Mouse (Mus musculus): Measurements from ENCODE around the gene Inka2.

Inka2 gene

GRCm38 (mm10) chr3:105721681-105722201 is 17.3 kb downstream of the Inka2 start:
- no peak for DNase-seq (ENCODE audit: extremely low spot score, low spot score)

DNA sequence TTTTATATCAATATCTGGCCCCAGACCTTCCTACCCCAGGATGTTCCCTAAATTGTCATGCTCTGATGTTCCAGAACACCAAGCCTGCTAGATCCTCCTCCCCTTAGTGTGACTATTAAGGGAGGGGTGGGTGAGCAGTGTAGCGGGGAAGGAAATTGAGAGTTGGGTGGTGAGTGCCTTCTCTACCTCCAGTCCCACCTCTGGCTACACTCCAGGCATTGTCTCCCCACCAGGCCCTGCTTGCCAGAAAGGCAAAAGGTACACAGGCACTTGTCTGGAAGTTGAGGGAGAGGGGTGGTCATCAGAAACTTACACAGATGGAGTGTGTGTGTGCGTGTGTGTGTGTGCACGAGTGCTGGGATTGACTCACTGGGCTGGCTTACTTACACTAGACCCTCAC is 18.1 kb downstream of the Inka2 start:
- no peak for DNase-seq (ENCODE audit: extremely low spot score, low spot score)

DNA sequence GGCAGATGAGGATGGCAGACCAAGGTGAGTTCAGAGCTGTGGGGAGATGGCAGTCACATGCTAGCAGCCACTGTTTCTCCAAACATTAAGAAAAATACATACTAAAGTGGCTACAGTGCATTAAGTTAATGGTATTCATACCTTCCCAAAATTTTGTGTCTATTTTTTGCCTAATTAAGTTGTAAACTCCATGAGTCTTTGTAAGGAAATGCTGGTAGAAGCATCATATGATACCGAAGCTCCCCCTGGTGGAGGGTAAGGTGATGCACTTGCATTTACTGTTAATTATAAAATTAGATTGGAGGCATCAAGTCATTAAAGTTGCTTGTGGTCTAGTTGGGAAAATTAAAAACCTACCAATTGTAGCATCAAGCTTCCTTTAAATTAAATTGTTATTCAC is 21.6 kb downstream of the Inka2 start:
- no peak for DNase-seq (ENCODE audit: extremely low spot score, low spot score)

- no peak for DNase-seq (ENCODE audit: extremely low spot score, low spot score)
These were observed 28.0 kb downstream of the Inka2 start for GRCm38 (mm10) chr3:105732360-105732759.

GRCm38 (mm10) chr3:105733538-105733937 is 29.1 kb downstream of the Inka2 start:
- no peak for DNase-seq (ENCODE audit: extremely low spot score, low spot score)

DNA sequence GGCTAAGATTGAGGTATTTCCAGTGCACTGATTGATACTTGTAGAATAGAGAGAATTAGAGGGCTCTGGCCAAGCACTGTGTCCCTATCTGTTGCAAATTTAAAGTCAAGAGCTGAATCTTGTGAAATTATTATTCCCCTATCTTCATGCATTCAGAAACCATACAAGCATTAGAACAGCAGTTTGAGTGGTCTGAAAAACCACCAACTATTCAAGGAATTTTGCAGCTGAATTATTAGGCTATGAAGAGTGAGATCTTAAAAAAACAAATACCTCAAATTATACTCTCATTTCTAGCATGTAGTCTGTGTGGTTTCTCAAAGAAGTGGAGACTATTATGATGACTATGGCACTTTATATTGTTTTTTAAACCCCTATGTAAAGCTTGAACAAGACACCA is 30.9 kb downstream of the Inka2 start:
- no peak for DNase-seq (ENCODE audit: extremely low spot score, low spot score)

DNA sequence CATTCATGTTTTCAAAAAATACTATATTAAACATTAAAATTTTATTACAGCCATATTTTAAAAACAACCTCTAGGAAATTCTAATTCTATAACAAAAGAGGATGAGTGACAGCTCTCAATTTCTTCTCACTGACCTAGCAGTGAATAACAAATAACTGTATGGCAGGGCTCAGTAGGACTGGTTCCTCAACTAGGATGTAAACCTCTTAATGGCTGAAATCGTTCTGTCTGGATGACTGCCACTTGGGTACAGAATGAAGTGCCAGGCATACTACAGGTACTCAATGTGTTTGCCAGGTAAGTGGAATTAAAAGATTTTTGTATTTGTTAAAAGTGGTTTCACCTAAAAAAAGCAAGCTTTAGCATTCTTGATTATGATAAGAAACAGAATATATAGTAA is 31.7 kb downstream of the Inka2 start:
- no peak for DNase-seq (ENCODE audit: extremely low spot score, low spot score)

- DNase-seq (ENCODE audit: extremely low spot score, low spot score): no peak
These were observed 32.7 kb downstream of the Inka2 start for GRCm38 (mm10) chr3:105737070-105737469.

- DNase-seq (ENCODE audit: extremely low spot score, low spot score): no peak
These were observed 33.3 kb downstream of the Inka2 start for GRCm38 (mm10) chr3:105737666-105738065.

DNA sequence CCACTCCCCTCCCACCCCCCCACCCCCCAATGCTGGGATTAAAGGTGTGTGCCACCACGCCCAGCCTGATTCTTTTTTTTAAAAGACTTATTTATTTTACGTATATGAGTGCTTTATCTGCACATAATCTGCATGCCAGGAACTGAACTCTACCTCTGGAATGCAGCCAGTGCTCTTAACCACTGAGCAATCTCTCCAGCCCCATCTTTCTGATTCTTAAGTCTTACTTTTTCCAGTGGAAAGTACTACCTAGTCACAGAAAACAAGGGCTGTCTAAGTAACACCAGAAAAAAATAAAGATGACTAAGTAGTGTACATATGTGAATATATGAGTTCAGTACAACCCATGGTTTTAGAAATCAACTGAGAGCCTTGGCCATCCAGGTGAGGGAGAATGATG is 42.1 kb downstream of the Inka2 start:
- no peak for DNase-seq (ENCODE audit: extremely low spot score, low spot score)

- no peak for DNase-seq (ENCODE audit: extremely low spot score, low spot score)
These were observed 46.4 kb downstream of the Inka2 start for GRCm38 (mm10) chr3:105750810-105751209.

GRCm38 (mm10) chr3:105754184-105754583 is 49.8 kb downstream of the Inka2 start:
- no peak for DNase-seq (ENCODE audit: extremely low spot score, low spot score)

GRCm38 (mm10) chr3:105755123-105755522 is 50.7 kb downstream of the Inka2 start:
- no peak for DNase-seq (ENCODE audit: extremely low spot score, low spot score)

DNA sequence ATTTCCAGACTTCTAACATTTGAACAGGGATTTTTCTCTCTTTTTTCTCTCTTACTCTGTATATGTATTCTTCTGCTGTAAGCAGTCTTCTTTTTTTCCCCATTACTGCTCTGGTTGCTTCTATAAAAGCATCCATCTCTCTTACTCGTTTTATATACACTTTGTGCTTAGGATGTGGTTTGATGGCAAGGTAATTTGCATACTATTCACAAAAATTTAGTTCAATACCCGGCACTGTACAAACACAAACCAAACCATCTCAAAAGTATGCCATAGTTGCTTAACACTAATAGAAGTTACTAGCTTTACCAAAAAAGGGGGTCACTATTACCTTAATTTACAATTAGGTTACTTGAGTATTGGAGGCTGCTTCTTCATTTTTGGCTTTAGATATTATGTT is 52.1 kb downstream of the Inka2 start:
- DNase-seq (ENCODE audit: extremely low spot score, low spot score): no peak

- DNase-seq (ENCODE audit: extremely low spot score, low spot score): no peak
These were observed 53.1 kb downstream of the Inka2 start for GRCm38 (mm10) chr3:105757323-105758083.

DNA sequence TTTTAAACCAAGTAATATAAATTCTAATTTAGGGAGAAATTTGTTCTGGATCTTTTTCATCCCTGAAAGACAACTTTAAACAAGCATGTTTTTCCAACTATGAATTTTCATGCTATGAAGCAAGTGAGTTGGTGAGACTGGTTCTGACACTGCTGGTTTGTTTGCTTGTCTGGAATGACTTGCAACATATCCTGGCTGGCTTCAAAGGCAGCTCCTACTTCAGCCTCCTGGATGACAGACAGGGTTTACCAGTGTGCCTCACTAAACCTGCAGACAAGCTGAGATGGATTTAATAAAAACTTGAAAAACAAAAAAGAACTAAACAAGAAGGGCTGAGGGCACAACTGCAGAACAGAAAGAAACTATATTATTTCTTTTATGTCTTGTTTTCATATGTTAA is 53.7 kb downstream of the Inka2 start:
- DNase-seq (ENCODE audit: extremely low spot score, low spot score): no peak

- no peak for DNase-seq (ENCODE audit: extremely low spot score, low spot score)
These were observed 54.3 kb downstream of the Inka2 start for GRCm38 (mm10) chr3:105758658-105759057.

- no peak for DNase-seq (ENCODE audit: extremely low spot score, low spot score)
These were observed 55.7 kb downstream of the Inka2 start for GRCm38 (mm10) chr3:105760063-105760462.

- DNase-seq (ENCODE audit: extremely low spot score, low spot score): no peak
These were observed 58.9 kb downstream of the Inka2 start for GRCm38 (mm10) chr3:105763132-105763851.

GRCm38 (mm10) chr3:105768529-105768928 is 64.1 kb downstream of the Inka2 start:
- DNase-seq (ENCODE audit: extremely low spot score, low spot score): no peak

- no peak for DNase-seq (ENCODE audit: extremely low spot score, low spot score)
These were observed 65.0 kb downstream of the Inka2 start for GRCm38 (mm10) chr3:105769380-105769779.

All from neural tube, embryonic 10.5 days (tissue).